Mouse (Mus musculus) urinary bladder, postnatal 10 days (tissue): ENCODE measurements around the gene Usp45.
"Not testable (repeated sequence)": the region's sequence is repeated elsewhere in the genome, so short reads cannot be mapped to it uniquely, and the experiment has no call there.

Source experiments
- DNase-seq: peaks from one replicate; pipeline ENCODE4 v3.0.0; 2022; ENCODE audit warnings: low spot score

Usp45 gene

GRCm38 (mm10) chr4:21766863-21767304 lies at the start of gene Usp45, which contains the start of gene Tstd3:
TSS of gene Usp45 (plus strand) at chr4:21767156.
TSS of gene Tstd3 (minus strand) at chr4:21767212.
- DNase-seq, result peak; percentile 23

- DNase-seq, result no peak
Observed at GRCm38 (mm10) chr4:21722752-21723334, 44.1 kb upstream of the Usp45 start.

GRCm38 (mm10) chr4:21726912-21727614 lies 39.9 kb upstream of the Usp45 start:
- DNase-seq, result no peak

- DNase-seq, result peak; percentile 62
Observed at GRCm38 (mm10) chr4:21727615-21728165, 39.3 kb upstream of the Usp45 start, which contains the start of gene Ccnc. TSS of gene Ccnc (plus strand) at chr4:21727701.

- DNase-seq, result no peak
Observed at GRCm38 (mm10) chr4:21739169-21739568, 27.8 kb upstream of the Usp45 start.

- DNase-seq, result not testable (repeated sequence)
Observed at GRCm38 (mm10) chr4:21744142-21744541, 22.8 kb upstream of the Usp45 start.

- no peak for DNase-seq
Observed at GRCm38 (mm10) chr4:21745723-21746122, 21.2 kb upstream of the Usp45 start.

GRCm38 (mm10) chr4:21755123-21755789 lies 11.7 kb upstream of the Usp45 start:
- DNase-seq, result no peak

GRCm38 (mm10) chr4:21758860-21759259 lies 8.1 kb upstream of the Usp45 start:
- no peak for DNase-seq

GRCm38 (mm10) chr4:21761416-21762160 lies 5.4 kb upstream of the Usp45 start:
- DNase-seq, result no peak

GRCm38 (mm10) chr4:21763827-21764226 lies 3.1 kb upstream of the Usp45 start:
- no peak for DNase-seq

- DNase-seq, result no peak
Observed at GRCm38 (mm10) chr4:21766171-21766862, 639 bp upstream of the Usp45 start.

GRCm38 (mm10) chr4:21771064-21771463 lies 4.1 kb downstream of the Usp45 start:
- no peak for DNase-seq

GRCm38 (mm10) chr4:21772306-21772705 lies 5.3 kb downstream of the Usp45 start:
- DNase-seq, result no peak

GRCm38 (mm10) chr4:21776091-21776945 lies 9.4 kb downstream of the Usp45 start:
- peak; percentile 79 for DNase-seq

GRCm38 (mm10) chr4:21776946-21777265 lies 9.9 kb downstream of the Usp45 start:
- DNase-seq, result no peak

- no peak for DNase-seq
Observed at GRCm38 (mm10) chr4:21780816-21781726, 14.1 kb downstream of the Usp45 start.

GRCm38 (mm10) chr4:21786268-21786667 lies 19.3 kb downstream of the Usp45 start:
- no peak for DNase-seq

GRCm38 (mm10) chr4:21788903-21789302 lies 21.9 kb downstream of the Usp45 start:
- DNase-seq, result no peak
